ENCODE assay signal across 10 mouse cellular contexts in the genomic region with DNA sequence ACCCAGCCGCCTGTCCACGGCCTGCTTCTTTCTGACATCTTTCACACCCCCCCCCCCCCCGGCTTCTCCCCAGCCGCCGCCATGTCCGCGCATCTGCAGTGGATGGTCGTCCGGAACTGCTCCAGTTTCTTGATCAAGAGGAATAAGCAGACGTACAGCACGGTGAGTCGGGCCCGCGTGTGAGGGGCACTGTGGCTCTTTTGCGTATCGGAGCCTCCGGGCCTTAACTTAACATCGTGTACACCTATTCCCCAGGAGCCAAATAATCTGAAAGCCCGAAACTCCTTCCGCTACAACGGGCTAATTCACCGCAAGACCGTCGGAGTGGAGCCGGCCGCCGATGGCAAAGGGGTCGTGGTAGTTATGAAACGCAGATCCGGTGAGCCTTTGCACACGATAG. TPM values are rescaled to one million over a fixed set of nuclear protein-coding genes. Genes with fewer than 3 reads are reported as not detected.
DNase-seq lines count a peak whose midpoint lies in the region; ATAC-seq and TF ChIP-seq lines count a peak whose summit lies in the region.
"Not testable (repeated sequence)": the region's sequence is repeated elsewhere in the genome, so short reads cannot be mapped to it uniquely, and the experiment has no call there.
"Had no signal": no experiment of that assay in that cellular context is flagged by ENCODE, and none has a peak within 500 bp of the region (broad histone marks: within the 10 kb centered on the region; RNA-seq: fewer than 3 reads in every experiment).

No protein-coding gene starts in this region.

- under 1% methylated on average over 29 of the region's 31 CpGs for WGBS in embryonic facial prominence, embryonic 15.5 days
- WGBS in heart, embryonic 11.5 days (ENCODE audit: insufficient replicate concordance): under 1% methylated on average over 31 of the region's 31 CpGs
- 1% methylated on average over 31 of the region's 31 CpGs for WGBS in hindbrain, postnatal 0 days
- WGBS in limb, embryonic 10.5 days: 1% methylated on average over 31 of the region's 31 CpGs
- WGBS in lung, adult 2 months: under 1% methylated on average over 31 of the region's 31 CpGs
- WGBS in midbrain, postnatal 0 days: under 1% methylated on average over 31 of the region's 31 CpGs
- under 1% methylated on average over 31 of the region's 31 CpGs for WGBS in stomach, embryonic 16.5 days

- not testable (repeated sequence) for H3K9me3 ChIP-seq in embryonic facial prominence, embryonic 15.5 days (replicated peaks); heart, embryonic 11.5 days (replicated peaks; ENCODE audit: control insufficient read depth, low read length); hindbrain, postnatal 0 days (ENCODE audit: low read length); limb, embryonic 10.5 days (replicated peaks); midbrain, postnatal 0 days (ENCODE audit: low read length); stomach, embryonic 16.5 days (replicated peaks; ENCODE audit: control insufficient read depth, low read length)

- peaks cover 27% of the 10 kb centered on the region for H3K4me1 ChIP-seq in embryonic facial prominence, embryonic 15.5 days
- H3K4me1 ChIP-seq in heart, embryonic 11.5 days (ENCODE audit: control insufficient read depth, insufficient read depth, low read length); hindbrain, postnatal 0 days (ENCODE audit: insufficient read depth, low read length); midbrain, postnatal 0 days (ENCODE audit: insufficient read depth, low read length): not testable (repeated sequence)
- peaks cover 23% of the 10 kb centered on the region for H3K4me1 ChIP-seq in limb, embryonic 10.5 days
- peaks cover 13% of the 10 kb centered on the region for H3K4me1 ChIP-seq in lung, adult 2 months (ENCODE audit: control insufficient read depth, insufficient read depth, low read length)
- peaks cover 20% of the 10 kb centered on the region for H3K4me1 ChIP-seq in stomach, embryonic 16.5 days (ENCODE audit: control insufficient read depth, insufficient read depth, low read length)

- peak; percentile 32 for DNase-seq in ZHBTc4 (ENCODE audit: low read depth, low spot score)
- DNase-seq in hindbrain, postnatal 0 days (ENCODE audit: low spot score); limb, embryonic 10.5 days (ENCODE audit: low spot score); lung, adult 2 months; midbrain, postnatal 0 days (ENCODE audit: low spot score): not testable (repeated sequence)

- H3K9ac ChIP-seq in embryonic facial prominence, embryonic 15.5 days: peak overlapping the region; percentile 93
- peak overlapping the region; percentile 99 for H3K9ac ChIP-seq in heart, embryonic 11.5 days (ENCODE audit: low read depth, low read length)
- H3K9ac ChIP-seq in hindbrain, postnatal 0 days (replicated peaks; ENCODE audit: low read length): peak overlapping the region; percentile 92
- peak overlapping the region; percentile 96 for H3K9ac ChIP-seq in midbrain, postnatal 0 days (replicated peaks; ENCODE audit: low read length, poor library complexity, severe bottlenecking)
- H3K9ac ChIP-seq in stomach, embryonic 16.5 days (ENCODE audit: low read length): peak overlapping the region; percentile 99

- peak overlapping the region; percentile 97 for H3K27ac ChIP-seq in embryonic facial prominence, embryonic 15.5 days (replicated peaks)
- peak overlapping the region; percentile 95 for H3K27ac ChIP-seq in heart, embryonic 11.5 days (ENCODE audit: low read depth, low read length)
- peak overlapping the region; percentile 92 for H3K27ac ChIP-seq in hindbrain, postnatal 0 days
- H3K27ac ChIP-seq in limb, embryonic 10.5 days: peak overlapping the region; percentile 96
- H3K27ac ChIP-seq in midbrain, postnatal 0 days (ENCODE audit: low read depth, low read length): peak overlapping the region; percentile 92
- peak overlapping the region; percentile 96 for H3K27ac ChIP-seq in stomach, embryonic 16.5 days (ENCODE audit: low read length)

- not testable (repeated sequence) for ATAC-seq in embryonic facial prominence, embryonic 15.5 days (ENCODE audit: insufficient number of reproducible peaks, low FRiP score, low TSS enrichment, low read depth); stomach, embryonic 16.5 days (ENCODE audit: insufficient read depth, low FRiP score)
- 0 out of 2 replicates have a peak, but pooled peaks have one; percentile 12 for ATAC-seq in heart, embryonic 11.5 days (replicated peaks; ENCODE audit: insufficient number of reproducible peaks, low FRiP score, low TSS enrichment)
- peak; percentile 15 for ATAC-seq in hindbrain, postnatal 0 days
- ATAC-seq in midbrain, postnatal 0 days (ENCODE audit: low FRiP score): peak; percentile 18

- H3K36me3 ChIP-seq in embryonic facial prominence, embryonic 15.5 days: peaks cover 40% of the 10 kb centered on the region
- peaks cover 14% of the 10 kb centered on the region for H3K36me3 ChIP-seq in heart, embryonic 11.5 days (ENCODE audit: control insufficient read depth, insufficient read depth, low read length)
- peaks cover 25% of the 10 kb centered on the region for H3K36me3 ChIP-seq in hindbrain, postnatal 0 days (ENCODE audit: insufficient read depth, low read length)
- H3K36me3 ChIP-seq in limb, embryonic 10.5 days: peaks cover 49% of the 10 kb centered on the region
- H3K36me3 ChIP-seq in midbrain, postnatal 0 days (ENCODE audit: insufficient read depth, low read length): peaks cover 15% of the 10 kb centered on the region; the same call in 1 of the 2 replicates
- H3K36me3 ChIP-seq in stomach, embryonic 16.5 days (ENCODE audit: control insufficient read depth, insufficient read depth, low read length): peaks cover 20% of the 10 kb centered on the region

- TF ChIP-seq POLR2A in lung, adult 2 months (IDR thresholded peaks at IDR 0.05; ENCODE audit: borderline replicate concordance, extremely low read depth, low read depth, low read length): not testable (repeated sequence)

- H3K27me3 ChIP-seq in embryonic facial prominence, embryonic 15.5 days: peaks cover 10% of the 10 kb centered on the region
- H3K27me3 ChIP-seq in heart, embryonic 11.5 days (ENCODE audit: control insufficient read depth, insufficient read depth, low read length); hindbrain, postnatal 0 days (ENCODE audit: insufficient read depth, low read length); midbrain, postnatal 0 days (ENCODE audit: insufficient read depth, low read length); stomach, embryonic 16.5 days (ENCODE audit: control insufficient read depth, insufficient read depth, low read length): not testable (repeated sequence)
- peaks cover 25% of the 10 kb centered on the region for H3K27me3 ChIP-seq in limb, embryonic 10.5 days (ENCODE audit: low read depth, poor library complexity, severe bottlenecking)

- peak overlapping the region; percentile 65 for H3K4me2 ChIP-seq in embryonic facial prominence, embryonic 15.5 days (replicated peaks)
- peak overlapping the region; percentile 93 for H3K4me2 ChIP-seq in heart, embryonic 11.5 days
- peak overlapping the region; percentile 77 for H3K4me2 ChIP-seq in hindbrain, postnatal 0 days (ENCODE audit: low read depth, low read length)
- H3K4me2 ChIP-seq in midbrain, postnatal 0 days (ENCODE audit: low read depth, low read length, poor library complexity, severe bottlenecking): peak overlapping the region; percentile 75
- H3K4me2 ChIP-seq in stomach, embryonic 16.5 days (ENCODE audit: low read depth, low read length): peak overlapping the region; percentile 74

- H3K4me3 ChIP-seq in embryonic facial prominence, embryonic 15.5 days (replicated peaks): peak overlapping the region; percentile 87
- H3K4me3 ChIP-seq in heart, embryonic 11.5 days (ENCODE audit: low read depth, low read length): peak overlapping the region; percentile 96
- peak overlapping the region; percentile 84 for H3K4me3 ChIP-seq in hindbrain, postnatal 0 days (ENCODE audit: low read length)
- peak overlapping the region; percentile 92 for H3K4me3 ChIP-seq in limb, embryonic 10.5 days
- H3K4me3 ChIP-seq in lung, adult 2 months (replicated peaks; ENCODE audit: extremely low read depth, low read depth, low read length): peak overlapping the region; percentile 84
- H3K4me3 ChIP-seq in midbrain, postnatal 0 days (ENCODE audit: low read depth, low read length): peak overlapping the region; percentile 70
- peak overlapping the region; percentile 96 for H3K4me3 ChIP-seq in stomach, embryonic 16.5 days (replicated peaks; ENCODE audit: low read length)

- not testable (repeated sequence) for TF ChIP-seq CTCF in hindbrain, postnatal 0 days (IDR thresholded peaks at IDR 0.05; ENCODE audit: low read depth); lung, adult 2 months (IDR thresholded peaks at IDR 0.05; ENCODE audit: insufficient read depth, low read length); midbrain, postnatal 0 days (IDR thresholded peaks at IDR 0.05)

RNA-seq across cellular contexts. Expression of gene Rpl28, which starts 0.6 kb away (rescaled TPM):
- polyA plus RNA-seq in embryonic facial prominence, embryonic 15.5 days (2015; fragmentation: Nextera tagmentation; extraction: Ambion mirVana): 397 and 411 TPM in 2 replicates
- 143 and 156 TPM in 2 replicates for polyA plus RNA-seq in heart, embryonic 11.5 days (2014; fragmentation: Nextera tagmentation; extraction: Ambion mirVana)
- 145 and 147 TPM in 2 replicates for total RNA-seq in hindbrain, postnatal 0 days (2014; rRNA removed)
- 304 and 315 TPM in 2 replicates for polyA plus RNA-seq in hindbrain, postnatal 0 days (2015; fragmentation: Nextera tagmentation; extraction: Ambion mirVana)
- 396 and 427 TPM in 2 replicates for polyA plus RNA-seq in limb, embryonic 10.5 days (2016; fragmentation: Nextera tagmentation; extraction: Ambion mirVana)
- 171 and 204 TPM in 2 replicates for polyA plus RNA-seq in lung, adult 2 months (2012; rRNA removed)
- total RNA-seq in midbrain, postnatal 0 days (2014; rRNA removed): 131 and 177 TPM in 2 replicates
- polyA plus RNA-seq in midbrain, postnatal 0 days (2015; fragmentation: Nextera tagmentation; extraction: Ambion mirVana): 289 TPM in 2 replicates
- polyA plus RNA-seq in stomach, embryonic 16.5 days (2015; fragmentation: Nextera tagmentation; extraction: Ambion mirVana): 255 and 322 TPM in 2 replicates

RNA-seq across cellular contexts. Expression of gene Tmem238, which starts 3.8 kb away (rescaled TPM):
- 11.4 and 11.8 TPM in 2 replicates for polyA plus RNA-seq in embryonic facial prominence, embryonic 15.5 days (2015; fragmentation: Nextera tagmentation; extraction: Ambion mirVana)
- 2.2 and 2.4 TPM in 2 replicates for polyA plus RNA-seq in heart, embryonic 11.5 days (2014; fragmentation: Nextera tagmentation; extraction: Ambion mirVana)
- total RNA-seq in hindbrain, postnatal 0 days (2014; rRNA removed): 13.7 and 13.9 TPM in 2 replicates
- polyA plus RNA-seq in hindbrain, postnatal 0 days (2015; fragmentation: Nextera tagmentation; extraction: Ambion mirVana): 16.8 and 18.2 TPM in 2 replicates
- polyA plus RNA-seq in limb, embryonic 10.5 days (2016; fragmentation: Nextera tagmentation; extraction: Ambion mirVana): 4.8 and 5.8 TPM in 2 replicates
- 59.4 and 97.7 TPM in 2 replicates for polyA plus RNA-seq in lung, adult 2 months (2012; rRNA removed)
- total RNA-seq in midbrain, postnatal 0 days (2014; rRNA removed): 14.6 and 16.6 TPM in 2 replicates
- polyA plus RNA-seq in midbrain, postnatal 0 days (2015; fragmentation: Nextera tagmentation; extraction: Ambion mirVana): 16.0 and 18.2 TPM in 2 replicates
- 21.2 and 21.7 TPM in 2 replicates for polyA plus RNA-seq in stomach, embryonic 16.5 days (2015; fragmentation: Nextera tagmentation; extraction: Ambion mirVana)

RNA-seq across cellular contexts. Expression of gene Tmem190, which starts 10.5 kb away (rescaled TPM):
- polyA plus RNA-seq in embryonic facial prominence, embryonic 15.5 days (2015; fragmentation: Nextera tagmentation; extraction: Ambion mirVana): 0.75 and 1.1 TPM in 2 replicates
- polyA plus RNA-seq in heart, embryonic 11.5 days (2014; fragmentation: Nextera tagmentation; extraction: Ambion mirVana): not detected in 2 replicates
- not detected in 2 replicates for total RNA-seq in hindbrain, postnatal 0 days (2014; rRNA removed)
- polyA plus RNA-seq in hindbrain, postnatal 0 days (2015; fragmentation: Nextera tagmentation; extraction: Ambion mirVana): 0.53 TPM in 1 of 2 replicates, not detected in the other
- not detected in 2 replicates for polyA plus RNA-seq in limb, embryonic 10.5 days (2016; fragmentation: Nextera tagmentation; extraction: Ambion mirVana)
- polyA plus RNA-seq in lung, adult 2 months (2012; rRNA removed): not detected in 2 replicates
- total RNA-seq in midbrain, postnatal 0 days (2014; rRNA removed): not detected in 2 replicates
- polyA plus RNA-seq in midbrain, postnatal 0 days (2015; fragmentation: Nextera tagmentation; extraction: Ambion mirVana): 0.39 and 0.48 TPM in 2 replicates
- polyA plus RNA-seq in stomach, embryonic 16.5 days (2015; fragmentation: Nextera tagmentation; extraction: Ambion mirVana): 0.72 and 0.79 TPM in 2 replicates
- total RNA-seq: heart, adult 8-10 months; neutrophil, adult 5-6 weeks had no signal

RNA-seq across cellular contexts. Expression of gene Il11, which starts 10.6 kb away (rescaled TPM):
- 0.36 and 0.37 TPM in 2 replicates for polyA plus RNA-seq in embryonic facial prominence, embryonic 15.5 days (2015; fragmentation: Nextera tagmentation; extraction: Ambion mirVana)
- not detected in 2 replicates for polyA plus RNA-seq in heart, embryonic 11.5 days (2014; fragmentation: Nextera tagmentation; extraction: Ambion mirVana)
- 2.0 TPM in 1 of 2 replicates, not detected in the other for total RNA-seq in hindbrain, postnatal 0 days (2014; rRNA removed)
- 1.1 and 1.3 TPM in 2 replicates for polyA plus RNA-seq in hindbrain, postnatal 0 days (2015; fragmentation: Nextera tagmentation; extraction: Ambion mirVana)
- 0.09 TPM in 1 of 2 replicates, not detected in the other for polyA plus RNA-seq in limb, embryonic 10.5 days (2016; fragmentation: Nextera tagmentation; extraction: Ambion mirVana)
- polyA plus RNA-seq in lung, adult 2 months (2012; rRNA removed): 0.65 and 0.68 TPM in 2 replicates
- total RNA-seq in midbrain, postnatal 0 days (2014; rRNA removed): 1.4 and 2.0 TPM in 2 replicates
- polyA plus RNA-seq in midbrain, postnatal 0 days (2015; fragmentation: Nextera tagmentation; extraction: Ambion mirVana): 1.7 and 2.5 TPM in 2 replicates
- 0.22 and 0.26 TPM in 2 replicates for polyA plus RNA-seq in stomach, embryonic 16.5 days (2015; fragmentation: Nextera tagmentation; extraction: Ambion mirVana)
- total RNA-seq: neutrophil, adult 5-6 weeks had no signal

RNA-seq across cellular contexts. Expression of gene Ube2s, which starts 19.1 kb away (rescaled TPM):
- 348 and 351 TPM in 2 replicates for polyA plus RNA-seq in embryonic facial prominence, embryonic 15.5 days (2015; fragmentation: Nextera tagmentation; extraction: Ambion mirVana)
- polyA plus RNA-seq in heart, embryonic 11.5 days (2014; fragmentation: Nextera tagmentation; extraction: Ambion mirVana): 317 and 378 TPM in 2 replicates
- total RNA-seq in hindbrain, postnatal 0 days (2014; rRNA removed): 264 and 324 TPM in 2 replicates
- 223 and 233 TPM in 2 replicates for polyA plus RNA-seq in hindbrain, postnatal 0 days (2015; fragmentation: Nextera tagmentation; extraction: Ambion mirVana)
- polyA plus RNA-seq in limb, embryonic 10.5 days (2016; fragmentation: Nextera tagmentation; extraction: Ambion mirVana): 500 and 550 TPM in 2 replicates
- 135 and 210 TPM in 2 replicates for polyA plus RNA-seq in lung, adult 2 months (2012; rRNA removed)
- total RNA-seq in midbrain, postnatal 0 days (2014; rRNA removed): 264 and 276 TPM in 2 replicates
- 207 and 210 TPM in 2 replicates for polyA plus RNA-seq in midbrain, postnatal 0 days (2015; fragmentation: Nextera tagmentation; extraction: Ambion mirVana)
- 204 and 212 TPM in 2 replicates for polyA plus RNA-seq in stomach, embryonic 16.5 days (2015; fragmentation: Nextera tagmentation; extraction: Ambion mirVana)
